Mouse (Mus musculus) frontal cortex, postnatal 25 days (tissue): ENCODE data around the gene Gm36028.

Experiments used
- DNase-seq, 2 experiments: peaks; one replicate each; pipeline ENCODE4 v3.0.0; 2022; ENCODE audit warnings: low spot score in 2 of 2

The Gm36028 gene

DNA sequence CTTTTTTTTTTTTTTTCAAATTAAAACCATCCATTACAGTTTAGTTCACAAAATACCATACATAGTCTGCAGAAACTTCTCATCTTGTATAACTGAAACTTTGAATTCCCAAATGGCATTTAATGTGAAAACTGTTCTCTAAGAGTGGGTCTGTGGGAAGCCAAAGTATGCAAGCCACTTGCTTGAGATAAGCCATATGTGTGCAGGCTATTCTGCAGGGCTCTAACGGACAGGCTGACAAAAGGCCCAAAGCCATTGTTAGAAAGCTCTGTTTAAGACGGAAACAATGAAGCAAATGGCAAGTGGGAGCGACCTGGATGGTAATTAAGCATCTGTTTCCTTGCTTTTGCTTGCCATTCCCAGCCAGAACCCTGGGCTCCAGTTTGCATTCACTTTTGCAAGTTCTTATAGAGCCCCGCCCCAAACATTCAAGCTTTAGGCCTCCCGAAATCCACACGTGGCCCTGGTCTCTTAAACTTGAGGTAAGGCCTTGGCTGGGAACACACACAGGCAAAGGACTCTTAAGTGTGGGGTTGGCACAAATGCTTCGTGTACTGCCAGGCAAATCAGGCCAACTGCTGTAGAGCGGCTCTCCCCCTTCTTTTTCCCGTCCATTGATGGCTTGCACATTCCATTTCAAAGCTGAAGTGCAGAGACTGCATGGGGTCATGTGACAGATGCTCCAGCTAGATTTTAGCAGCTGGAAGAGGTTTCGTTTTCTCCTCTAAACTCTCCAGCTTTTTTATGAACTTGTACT, 51.9 kb downstream of the Gm36028 start:
- DNase-seq = no peak

DNA sequence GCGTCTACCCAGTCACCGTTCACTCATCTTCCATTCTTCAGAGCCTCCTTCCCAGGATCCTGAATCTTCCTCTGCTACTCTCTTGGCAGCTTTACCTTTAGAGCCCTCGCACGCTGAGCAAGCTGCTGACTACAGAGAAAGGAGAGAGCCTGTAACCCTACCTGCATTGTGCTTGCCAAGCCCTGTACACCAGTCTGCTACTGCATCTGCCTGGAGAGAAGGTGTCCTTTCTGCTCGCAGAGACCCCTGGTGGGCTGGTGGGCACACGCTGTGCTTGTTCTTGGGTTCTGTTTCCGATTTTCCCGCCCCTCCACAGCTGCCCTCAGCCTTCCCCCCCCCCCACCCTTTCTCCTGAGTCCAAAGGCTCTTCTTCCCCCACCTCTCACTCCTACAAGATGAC, 53.7 kb downstream of the Gm36028 start:
- DNase-seq = no peak

- DNase-seq = no peak
Measured at GRCm38 (mm10) chr16:37805746-37806495, 55.0 kb downstream of the Gm36028 start.

GRCm38 (mm10) chr16:37803387-37803950, 57.5 kb downstream of the Gm36028 start:
- no peak for DNase-seq

GRCm38 (mm10) chr16:37802686-37803295, 58.2 kb downstream of the Gm36028 start:
- DNase-seq = no peak

- no peak for DNase-seq
Measured at GRCm38 (mm10) chr16:37801097-37801496, 59.8 kb downstream of the Gm36028 start.
